Mouse (Mus musculus): ENCODE results near the gene Aldh3b3.
"Not testable (repeated sequence)": the region's sequence is repeated elsewhere in the genome, so short reads cannot be mapped to it uniquely, and the experiment has no call there.

Gene Aldh3b3

DNA sequence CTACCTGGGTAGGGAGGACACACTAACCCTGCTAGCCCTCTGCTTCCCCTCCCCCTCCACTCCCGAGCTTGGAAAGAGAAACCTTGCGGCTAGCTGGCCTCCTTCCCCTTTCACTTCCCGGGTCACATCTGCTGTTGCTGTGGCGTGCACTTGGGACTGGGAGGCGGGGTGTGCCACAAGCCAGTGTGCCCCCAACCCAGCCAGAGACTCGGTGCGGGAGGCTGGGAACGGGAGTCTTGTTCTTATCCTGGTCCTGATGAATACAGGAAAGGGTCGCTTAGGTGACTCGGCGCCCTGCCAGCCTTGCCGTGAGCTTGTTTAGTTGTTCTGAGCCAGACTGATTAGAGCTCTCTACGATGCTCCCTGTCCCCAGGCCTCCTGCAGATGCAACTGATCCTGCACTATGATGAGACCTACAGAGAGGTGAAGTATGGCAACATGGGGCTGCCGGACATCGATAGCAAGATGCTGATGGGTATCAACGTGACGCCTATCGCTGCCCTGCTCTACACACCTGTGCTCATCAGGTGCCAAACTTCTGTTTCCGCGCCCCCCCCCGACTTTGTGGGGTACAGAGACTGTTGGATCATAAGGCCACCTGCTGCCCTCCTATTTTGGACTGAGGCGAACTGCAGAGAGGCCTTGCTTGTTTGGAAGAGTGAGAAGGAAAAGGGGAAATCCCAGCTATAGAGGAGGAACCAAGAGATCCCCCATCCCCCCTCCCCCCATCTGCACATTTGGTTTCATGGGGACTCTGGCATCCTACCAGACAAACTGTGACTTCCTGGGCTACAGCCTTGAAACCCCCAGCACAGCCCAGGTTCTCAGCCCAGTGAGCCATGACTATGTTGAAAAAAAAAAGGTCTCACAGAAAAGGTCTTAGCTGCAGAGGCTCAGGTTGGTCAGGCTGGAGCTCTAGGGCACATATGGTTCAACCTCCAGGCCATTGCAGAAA, 22.3 kb upstream of the Aldh3b3 start:
- peak; percentile 56 for DNase-seq (ENCODE audit: low spot score)

DNA sequence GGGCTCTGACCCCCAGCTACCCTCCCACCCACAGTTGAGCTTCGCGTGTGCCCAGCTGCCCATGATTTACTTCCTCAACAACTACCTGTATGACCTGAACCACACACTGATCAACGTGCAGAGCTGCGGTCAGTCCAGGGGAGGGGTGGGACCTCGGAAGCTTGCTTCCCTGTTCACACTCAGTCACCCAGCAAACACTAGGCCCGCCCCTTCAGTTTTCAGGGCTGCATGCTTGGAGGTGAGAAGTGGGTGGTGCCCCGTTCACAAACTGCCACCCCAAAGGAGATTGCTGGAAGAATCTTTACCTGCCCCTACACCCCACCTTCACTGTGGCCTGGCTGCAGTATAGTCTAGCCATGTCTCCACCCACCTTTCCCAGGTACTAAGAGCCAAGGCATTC, 16.1 kb upstream of the Aldh3b3 start:
- DNase-seq (ENCODE audit: low spot score) = no peak

- peak; percentile 64 for DNase-seq (ENCODE audit: low spot score)
Observed at GRCm38 (mm10) chr19:3942986-3943735, 15.3 kb upstream of the Aldh3b3 start.

DNA sequence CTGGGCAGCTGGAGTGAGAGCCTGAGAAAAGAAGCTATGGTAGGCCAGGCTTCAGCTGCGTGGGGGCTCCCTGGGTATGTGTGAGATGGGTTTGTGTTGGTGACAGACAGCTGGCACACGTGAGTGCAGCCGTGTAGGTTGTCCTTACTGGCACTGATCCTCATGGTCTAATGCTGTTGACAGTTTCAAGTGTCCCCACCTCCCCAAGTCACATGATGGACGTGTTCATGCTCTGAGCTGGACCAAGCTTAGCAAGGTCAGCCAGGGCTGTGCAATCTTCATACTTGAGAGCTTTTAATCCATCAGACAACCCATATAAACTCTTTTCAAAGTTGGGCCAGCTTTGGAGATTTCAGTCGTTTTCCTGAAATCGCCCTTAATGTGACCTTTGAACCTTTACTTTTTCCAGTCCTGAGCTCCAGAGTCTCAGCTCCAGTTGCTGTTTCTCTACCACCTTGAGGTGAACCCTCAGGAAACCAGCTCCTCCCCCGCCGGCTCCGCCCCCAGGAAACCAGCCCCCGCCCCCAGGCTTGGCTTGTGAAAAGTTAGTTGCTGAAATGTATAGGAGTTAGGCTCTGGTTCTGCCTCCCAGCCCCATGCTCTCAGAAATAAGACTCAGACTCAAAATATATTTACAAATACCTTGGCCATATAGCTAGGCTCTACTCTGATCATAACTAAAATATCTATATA, 12.4 kb upstream of the Aldh3b3 start:
- peak; percentile 88 for DNase-seq (ENCODE audit: low spot score)

DNA sequence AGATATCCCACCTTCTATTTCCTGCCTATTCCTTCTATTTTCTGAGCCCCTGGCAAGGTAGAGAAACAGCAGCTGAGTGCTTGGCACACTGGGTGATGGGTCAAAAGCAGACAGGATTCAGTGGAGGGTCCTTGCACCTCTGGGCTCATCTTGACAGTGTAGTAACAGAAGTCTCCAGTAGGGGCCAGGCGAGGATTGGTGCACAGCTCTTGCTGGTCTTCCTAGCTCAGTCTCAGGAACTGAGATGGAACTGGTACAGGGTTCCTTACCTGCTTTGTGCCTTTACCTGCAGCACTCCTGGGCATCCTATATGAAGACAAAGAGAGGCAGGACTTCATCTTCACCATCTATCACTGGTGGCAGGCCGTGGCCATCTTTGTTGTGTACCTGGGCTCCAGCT, 11.7 kb upstream of the Aldh3b3 start:
- DNase-seq (ENCODE audit: low spot score) = peak; percentile 80

DNA sequence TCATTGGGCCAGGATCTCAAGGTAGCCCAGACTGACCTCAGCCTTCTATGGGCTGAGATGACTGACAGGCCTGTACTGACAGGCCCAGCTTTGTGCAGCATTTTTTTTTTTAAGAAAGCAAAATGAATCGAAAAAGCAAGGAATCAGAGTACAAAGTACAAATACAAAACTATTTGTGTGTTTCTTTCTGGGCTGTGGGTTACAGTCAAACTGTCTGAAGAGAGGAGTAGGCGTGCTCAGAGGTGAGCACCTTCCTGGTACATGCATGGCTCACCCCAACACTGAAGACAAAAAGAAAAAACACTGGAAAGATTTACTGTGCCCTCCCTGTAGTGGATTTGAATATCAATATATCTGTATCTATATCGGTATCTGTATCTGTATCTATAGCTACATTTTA, 10.6 kb upstream of the Aldh3b3 start:
- no peak for DNase-seq (ENCODE audit: low spot score)

GRCm38 (mm10) chr19:3948546-3948945, 9.9 kb upstream of the Aldh3b3 start:
- DNase-seq (ENCODE audit: low spot score) = peak; percentile 69

GRCm38 (mm10) chr19:3950331-3950730, 8.1 kb upstream of the Aldh3b3 start:
- DNase-seq (ENCODE audit: low spot score) = peak; percentile 81

GRCm38 (mm10) chr19:3951461-3951860, 7.0 kb upstream of the Aldh3b3 start:
- no peak for DNase-seq (ENCODE audit: low spot score)

DNA sequence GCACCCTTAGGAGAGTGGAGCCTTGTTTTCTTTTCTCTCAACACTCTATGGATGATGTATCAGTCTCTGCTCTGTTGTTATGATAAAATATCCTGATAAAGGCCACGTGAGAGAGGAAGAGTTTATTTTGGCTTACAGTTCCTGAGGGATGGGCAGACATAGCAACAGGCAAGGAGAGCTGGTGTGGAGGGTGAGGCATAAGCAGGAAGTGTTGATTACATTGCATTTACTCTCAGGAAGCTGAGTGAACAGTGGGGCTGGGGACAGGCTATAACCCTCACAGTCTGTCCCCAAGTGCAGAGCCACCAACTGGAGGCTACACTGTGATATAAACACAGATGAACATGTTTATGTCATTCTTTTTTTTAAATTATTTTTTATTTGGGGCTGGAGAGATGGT, 6.3 kb upstream of the Aldh3b3 start:
- no peak for DNase-seq (ENCODE audit: low spot score)

- DNase-seq (ENCODE audit: low spot score) = no peak
Observed at GRCm38 (mm10) chr19:3955033-3955432, 3.4 kb upstream of the Aldh3b3 start.

DNA sequence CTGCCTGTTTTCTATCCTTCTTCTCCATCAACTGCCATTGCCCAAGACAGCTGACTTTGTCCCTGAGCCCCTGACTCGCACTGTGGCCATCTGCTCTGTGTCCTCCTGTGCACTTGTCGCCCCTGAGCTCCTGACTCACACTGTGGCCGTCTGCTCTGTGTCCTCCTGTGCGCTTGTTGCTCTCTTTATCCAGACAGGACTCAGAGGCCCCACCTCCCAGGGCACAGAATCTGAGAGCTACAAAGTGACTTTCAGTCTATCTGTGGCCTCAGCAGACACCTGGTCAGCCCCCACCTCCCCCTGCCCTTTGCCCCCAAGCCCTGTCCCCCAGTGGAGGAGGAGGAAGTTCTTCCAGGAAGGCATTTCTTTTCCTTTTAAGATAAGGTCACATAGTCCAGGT, 2.6 kb upstream of the Aldh3b3 start:
- DNase-seq (ENCODE audit: low spot score) = peak; percentile 91

- DNase-seq (ENCODE audit: low spot score) = not testable (repeated sequence)
Observed at GRCm38 (mm10) chr19:3957296-3958036, 979 bp upstream of the Aldh3b3 start.

DNA sequence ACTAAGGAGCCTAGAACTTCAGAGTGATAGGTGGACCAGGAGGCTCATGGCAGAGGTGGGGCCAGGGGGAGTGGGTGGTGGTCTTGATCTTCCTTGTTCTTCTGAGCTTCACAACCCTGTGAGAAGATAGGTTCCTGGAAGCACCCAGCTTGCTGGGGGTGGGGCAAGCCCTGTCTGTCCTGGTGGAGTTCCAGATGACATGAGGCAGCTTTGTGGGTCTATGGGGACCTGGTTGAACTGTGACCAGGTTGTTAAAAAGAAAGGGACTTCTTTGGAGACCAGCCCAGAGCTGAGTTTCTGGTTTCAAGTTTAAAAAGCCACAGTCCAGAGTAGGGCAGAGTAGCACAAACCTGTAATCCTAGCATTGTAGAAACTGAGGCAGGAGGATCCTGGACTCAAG, 585 bp downstream of the Aldh3b3 start:
- DNase-seq (ENCODE audit: low spot score) = no peak

- DNase-seq (ENCODE audit: low spot score) = no peak
Observed at GRCm38 (mm10) chr19:3960211-3960610, 1.8 kb downstream of the Aldh3b3 start.

- DNase-seq (ENCODE audit: low spot score) = not testable (repeated sequence)
Observed at GRCm38 (mm10) chr19:3961805-3962204, 3.4 kb downstream of the Aldh3b3 start.

- no peak for DNase-seq (ENCODE audit: low spot score)
Observed at GRCm38 (mm10) chr19:3962469-3962868, 4.0 kb downstream of the Aldh3b3 start.

GRCm38 (mm10) chr19:3964030-3964429, 5.6 kb downstream of the Aldh3b3 start:
- no peak for DNase-seq (ENCODE audit: low spot score)

GRCm38 (mm10) chr19:3966330-3967075, 8.1 kb downstream of the Aldh3b3 start:
- no peak for DNase-seq (ENCODE audit: low spot score)

- no peak for DNase-seq (ENCODE audit: low spot score)
Observed at GRCm38 (mm10) chr19:3967258-3967657, 8.8 kb downstream of the Aldh3b3 start.

DNA sequence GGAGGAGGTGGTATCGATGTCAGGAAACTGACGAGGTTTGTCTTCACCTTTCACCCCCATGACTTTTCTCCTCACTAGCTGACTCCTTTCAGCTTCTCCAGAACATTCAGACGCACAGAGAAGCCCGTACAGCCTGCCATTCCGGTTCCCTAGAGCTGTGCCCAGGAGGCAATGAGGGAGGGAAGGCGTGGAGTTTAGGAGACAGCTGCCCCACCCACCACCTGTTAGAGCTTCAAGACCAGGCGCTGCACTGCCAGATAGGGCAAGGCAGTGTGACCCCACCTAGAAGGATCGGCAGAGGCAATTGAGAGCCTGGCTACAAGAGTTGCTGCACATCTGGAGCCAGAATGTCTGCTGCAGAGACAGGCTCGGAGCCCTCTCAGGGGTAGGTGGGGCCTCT, 13.8 kb downstream of the Aldh3b3 start, which contains the start of gene Aldh3b2:
Aldh3b2 (plus strand) TSS at position 100 of the 400 bp plus-strand sequence.
- DNase-seq (ENCODE audit: low spot score) = no peak

Data from yolk sac, embryonic 10.5 days (tissue).